Mouse (Mus musculus): Measurements from ENCODE around the gene Cbx7. TPM values are rescaled to one million over a fixed set of nuclear protein-coding genes. Genes with fewer than 3 reads are reported as not detected.
"Not testable (repeated sequence)": the region's sequence is repeated elsewhere in the genome, so short reads cannot be mapped to it uniquely, and the experiment has no call there.

Cbx7 gene
- polyA plus RNA-seq, 1 experiment from 2014 or later = 1.1 TPM

DNA sequence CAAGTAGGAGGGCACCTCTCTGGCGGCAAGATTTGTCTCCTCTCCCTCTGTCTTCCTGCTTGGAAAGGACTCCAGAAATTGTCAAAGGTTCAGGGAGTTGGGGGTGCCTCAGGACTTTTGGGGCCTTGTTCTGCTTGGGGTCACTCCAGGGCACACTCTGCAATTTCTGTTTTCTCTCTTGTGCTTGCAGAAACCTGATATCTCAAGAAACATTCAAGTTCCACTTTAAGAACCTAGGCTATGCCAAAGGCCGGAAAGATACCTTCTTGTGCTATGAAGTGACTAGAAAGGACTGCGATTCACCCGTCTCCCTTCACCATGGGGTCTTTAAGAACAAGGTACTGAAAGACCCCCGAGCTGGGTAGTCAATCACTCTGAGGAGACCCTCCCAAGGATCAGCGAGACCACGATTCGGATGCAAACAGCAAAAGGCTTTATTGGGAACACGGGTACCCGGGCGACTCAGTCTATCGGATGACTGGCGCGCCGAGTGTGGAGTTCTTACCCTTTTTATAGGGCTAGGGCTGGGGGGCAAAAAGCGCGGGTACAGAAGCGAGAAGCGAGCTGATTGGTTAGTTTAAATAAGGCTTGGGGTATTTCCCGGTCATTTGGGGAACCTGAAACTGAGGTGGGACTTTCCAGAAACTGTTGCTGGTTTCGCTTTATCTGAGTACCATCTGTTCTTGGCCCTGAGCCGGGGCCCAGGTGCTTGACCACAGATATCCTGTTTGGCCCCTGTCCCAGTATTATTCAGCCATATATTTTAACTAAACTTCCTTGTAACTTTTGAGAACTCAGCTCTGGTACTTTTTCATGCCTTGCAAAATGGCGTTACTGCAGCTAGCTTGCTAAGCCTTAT lies 75.5 kb downstream of the Cbx7 start:
- WGBS (ENCODE audit: insufficient replicate concordance) = 85% methylated on average over 10 of the region's 23 CpGs
- H3K4me1 ChIP-seq (ENCODE audit: control insufficient read depth, insufficient read depth, low read length) = peaks cover 10% of the 10 kb centered on the region; the same call in 1 of the 2 replicates
- not testable (repeated sequence) for H3K4me3 ChIP-seq (ENCODE audit: low read depth, low read length); H3K9me3 ChIP-seq (replicated peaks; ENCODE audit: control insufficient read depth, low read length); H3K27ac ChIP-seq (ENCODE audit: low read depth, low read length); H3K36me3 ChIP-seq (ENCODE audit: control insufficient read depth, insufficient read depth, low read length); H3K9ac ChIP-seq (ENCODE audit: low read depth, low read length); H3K4me2 ChIP-seq; ATAC-seq (replicated peaks; ENCODE audit: insufficient number of reproducible peaks, low FRiP score, low TSS enrichment); H3K27me3 ChIP-seq (ENCODE audit: control insufficient read depth, insufficient read depth, low read length)

DNA sequence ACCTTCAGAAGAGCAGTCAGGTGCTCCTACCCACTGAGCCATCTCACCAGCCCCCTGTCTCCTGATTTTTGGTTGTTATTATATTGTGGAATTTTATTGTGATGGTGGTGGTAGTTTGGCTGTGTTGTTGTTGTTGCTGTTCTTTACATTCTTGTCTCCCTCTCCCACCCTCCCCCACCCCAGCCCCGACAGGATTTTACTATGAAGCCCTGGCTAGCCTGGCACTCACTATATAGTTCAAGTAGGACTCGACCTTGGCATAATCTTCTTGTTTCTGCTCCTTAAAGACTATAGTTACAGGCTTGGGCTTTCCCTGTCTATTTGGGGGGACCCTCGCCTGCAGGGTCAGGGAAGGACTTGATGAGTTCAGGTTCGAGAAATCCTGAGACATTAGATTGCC lies 76.6 kb downstream of the Cbx7 start:
- Histone ChIP-seq H3K4me3 (ENCODE audit: low read depth, low read length) (no peak overlapping the region), H3K4me2 (no peak overlapping the region), H3K27me3 (ENCODE audit: control insufficient read depth, insufficient read depth, low read length) (peaks cover 4% of the 10 kb centered on the region), H3K9me3 (replicated peaks; ENCODE audit: control insufficient read depth, low read length) (no peaks in the 10 kb centered on the region), H3K4me1 (ENCODE audit: control insufficient read depth, insufficient read depth, low read length) (peaks cover 10% of the 10 kb centered on the region; the same call in 1 of the 2 replicates), H3K36me3 (ENCODE audit: control insufficient read depth, insufficient read depth, low read length) (no peaks in the 10 kb centered on the region), H3K9ac (ENCODE audit: low read depth, low read length) (no peak overlapping the region), H3K27ac (ENCODE audit: low read depth, low read length) (no peak overlapping the region)
- 73% methylated on average over 4 of the region's 4 CpGs for WGBS (ENCODE audit: insufficient replicate concordance)
- no peak for ATAC-seq (replicated peaks; ENCODE audit: insufficient number of reproducible peaks, low FRiP score, low TSS enrichment)

GRCm38 (mm10) chr15:79893824-79894123 lies 77.1 kb downstream of the Cbx7 start:
- no peak for ATAC-seq (replicated peaks; ENCODE audit: insufficient number of reproducible peaks, low FRiP score, low TSS enrichment)
- no peaks in the 10 kb centered on the region for H3K36me3 ChIP-seq (ENCODE audit: control insufficient read depth, insufficient read depth, low read length)
- H3K9ac ChIP-seq (ENCODE audit: low read depth, low read length) = no peak overlapping the region
- H3K27me3 ChIP-seq (ENCODE audit: control insufficient read depth, insufficient read depth, low read length) = peaks cover 4% of the 10 kb centered on the region
- no peak overlapping the region for H3K4me3 ChIP-seq (ENCODE audit: low read depth, low read length)
- WGBS (ENCODE audit: insufficient replicate concordance) = 26% methylated on average over 3 of the region's 3 CpGs
- H3K27ac ChIP-seq (ENCODE audit: low read depth, low read length) = no peak overlapping the region
- peaks cover 10% of the 10 kb centered on the region; the same call in 1 of the 2 replicates for H3K4me1 ChIP-seq (ENCODE audit: control insufficient read depth, insufficient read depth, low read length)
- no peaks in the 10 kb centered on the region for H3K9me3 ChIP-seq (replicated peaks; ENCODE audit: control insufficient read depth, low read length)
- no peak overlapping the region for H3K4me2 ChIP-seq

DNA sequence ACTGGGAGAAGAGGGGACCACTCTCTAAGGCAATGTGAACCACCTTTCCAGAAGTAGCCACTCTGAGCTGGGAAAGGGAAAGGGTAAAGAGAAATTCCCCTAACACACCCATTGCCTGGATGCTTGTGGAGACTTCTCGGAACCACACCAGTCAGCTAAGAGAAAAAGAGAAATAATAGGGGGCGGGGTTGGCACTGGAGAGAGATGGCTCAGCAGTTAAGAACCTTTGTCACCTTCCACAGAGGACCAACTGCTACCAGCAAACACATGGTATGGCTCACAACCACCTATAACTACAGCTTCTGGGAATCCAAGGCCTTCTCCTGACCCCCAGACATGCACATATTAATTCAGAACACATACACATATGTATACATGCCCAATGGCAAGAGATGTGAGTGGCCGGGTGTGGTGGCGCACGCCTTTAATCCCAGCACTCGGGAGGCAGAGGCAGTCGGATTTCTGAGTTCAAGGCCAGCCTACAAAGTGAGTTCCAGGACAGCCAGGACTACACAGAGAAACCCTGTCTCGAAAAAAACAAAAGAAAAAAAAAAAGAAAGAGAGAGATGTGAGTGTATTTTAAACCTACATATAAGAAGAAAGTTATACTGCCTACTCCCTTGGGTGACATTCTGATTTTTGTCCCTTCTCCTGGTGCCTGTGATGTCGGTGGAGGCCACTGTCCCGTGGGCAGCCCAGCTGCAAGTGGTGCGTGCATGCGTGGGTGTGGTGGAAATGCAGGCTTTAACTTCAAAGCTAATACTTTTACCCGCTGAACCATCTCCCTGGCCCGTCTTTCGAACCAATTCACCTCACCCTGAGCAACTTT lies 77.7 kb downstream of the Cbx7 start:
- Histone ChIP-seq H3K27ac (ENCODE audit: low read depth, low read length) (no peak overlapping the region), H3K27me3 (ENCODE audit: control insufficient read depth, insufficient read depth, low read length) (peaks cover 4% of the 10 kb centered on the region), H3K9me3 (replicated peaks; ENCODE audit: control insufficient read depth, low read length) (no peaks in the 10 kb centered on the region), H3K36me3 (ENCODE audit: control insufficient read depth, insufficient read depth, low read length) (no peaks in the 10 kb centered on the region), H3K4me2 (peak overlapping the region; percentile 89), H3K9ac (ENCODE audit: low read depth, low read length) (no peak overlapping the region), H3K4me3 (ENCODE audit: low read depth, low read length) (peak overlapping the region; percentile 61; the same call in 1 of the 2 replicates), H3K4me1 (ENCODE audit: control insufficient read depth, insufficient read depth, low read length) (peaks cover 10% of the 10 kb centered on the region; the same call in 1 of the 2 replicates)
- no peak for ATAC-seq (replicated peaks; ENCODE audit: insufficient number of reproducible peaks, low FRiP score, low TSS enrichment)
- WGBS (ENCODE audit: insufficient replicate concordance) = 66% methylated on average over 15 of the region's 15 CpGs

GRCm38 (mm10) chr15:79892213-79892541 lies 78.7 kb downstream of the Cbx7 start:
- H3K36me3 ChIP-seq (ENCODE audit: control insufficient read depth, insufficient read depth, low read length) = no peaks in the 10 kb centered on the region
- ATAC-seq (replicated peaks; ENCODE audit: insufficient number of reproducible peaks, low FRiP score, low TSS enrichment) = peak; percentile 67
- H3K4me2 ChIP-seq = peak overlapping the region; percentile 89
- H3K9me3 ChIP-seq (replicated peaks; ENCODE audit: control insufficient read depth, low read length) = no peaks in the 10 kb centered on the region
- peaks cover 10% of the 10 kb centered on the region; the same call in 1 of the 2 replicates for H3K4me1 ChIP-seq (ENCODE audit: control insufficient read depth, insufficient read depth, low read length)
- peak overlapping the region; percentile 74 for H3K9ac ChIP-seq (ENCODE audit: low read depth, low read length)
- H3K4me3 ChIP-seq (ENCODE audit: low read depth, low read length) = peak overlapping the region; percentile 61
- WGBS (ENCODE audit: insufficient replicate concordance) = under 1% methylated on average over 12 of the region's 12 CpGs
- H3K27me3 ChIP-seq (ENCODE audit: control insufficient read depth, insufficient read depth, low read length) = peaks cover 4% of the 10 kb centered on the region
- H3K27ac ChIP-seq (ENCODE audit: low read depth, low read length) = peak overlapping the region; percentile 57; the same call in 1 of the 2 replicates

- Histone ChIP-seq H3K4me3 (ENCODE audit: low read depth, low read length) (peak within 1 kb of the TSS; percentile 61), H3K9ac (ENCODE audit: low read depth, low read length) (peak within 1 kb of the TSS; percentile 74), H3K27ac (ENCODE audit: low read depth, low read length) (peak within 1 kb of the TSS; percentile 57), H3K4me2 (peak within 1 kb of the TSS; percentile 89), H3K36me3 (ENCODE audit: control insufficient read depth, insufficient read depth, low read length) (no peaks in the 10 kb centered on the region), H3K27me3 (ENCODE audit: control insufficient read depth, insufficient read depth, low read length) (peaks cover 4% of the 10 kb centered on the region), H3K4me1 (ENCODE audit: control insufficient read depth, insufficient read depth, low read length) (peaks cover 10% of the 10 kb centered on the region; the same call in 1 of the 2 replicates), H3K9me3 (replicated peaks; ENCODE audit: control insufficient read depth, low read length) (no peaks in the 10 kb centered on the region)
- peak; percentile 31; the same call in 1 of the 2 replicates for ATAC-seq (replicated peaks; ENCODE audit: insufficient number of reproducible peaks, low FRiP score, low TSS enrichment)
- 2% methylated on average over 20 of the region's 20 CpGs for WGBS (ENCODE audit: insufficient replicate concordance)
Measured at GRCm38 (mm10) chr15:79891436-79892212, 79.3 kb downstream of the Cbx7 start, which contains the start of gene Apobec3. TSS of gene Apobec3 (plus strand) at chr15:79891659.

DNA sequence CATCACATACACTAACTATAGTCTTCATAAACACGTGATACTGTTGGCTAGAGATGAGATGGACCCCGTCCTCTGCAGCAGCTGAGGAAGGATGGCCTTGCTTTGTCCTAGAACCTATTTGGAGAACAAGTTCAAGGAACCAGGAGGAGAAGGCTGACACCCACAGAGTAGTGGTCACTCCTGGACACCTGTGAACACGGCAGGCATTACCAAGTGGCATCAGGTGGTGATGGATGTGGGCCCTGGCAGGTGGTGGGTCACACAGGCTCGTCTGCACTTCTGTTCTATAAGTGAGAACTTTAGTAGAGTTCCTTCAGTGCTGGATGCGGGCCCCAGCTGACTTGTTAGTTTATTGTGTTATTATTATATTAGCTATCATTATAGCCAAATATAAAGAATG lies 86.1 kb downstream of the Cbx7 start:
- H3K4me1 ChIP-seq (ENCODE audit: control insufficient read depth, insufficient read depth, low read length) = no peaks in the 10 kb centered on the region

GRCm38 (mm10) chr15:79883352-79883822 lies 87.5 kb downstream of the Cbx7 start:
- H3K4me3 ChIP-seq (ENCODE audit: low read depth, low read length) = peak overlapping the region; percentile 49
- H3K36me3 ChIP-seq (ENCODE audit: control insufficient read depth, insufficient read depth, low read length) = no peaks in the 10 kb centered on the region
- peak overlapping the region; percentile 69; the same call in 1 of the 2 replicates for H3K27ac ChIP-seq (ENCODE audit: low read depth, low read length)
- WGBS (ENCODE audit: insufficient replicate concordance) = under 1% methylated on average over 30 of the region's 30 CpGs
- peak overlapping the region; percentile 62 for H3K4me2 ChIP-seq
- peaks cover 4% of the 10 kb centered on the region for H3K4me1 ChIP-seq (ENCODE audit: control insufficient read depth, insufficient read depth, low read length)
- H3K9me3 ChIP-seq (replicated peaks; ENCODE audit: control insufficient read depth, low read length) = no peaks in the 10 kb centered on the region
- ATAC-seq (replicated peaks; ENCODE audit: insufficient number of reproducible peaks, low FRiP score, low TSS enrichment) = peak; percentile 62
- peak overlapping the region; percentile 71 for H3K9ac ChIP-seq (ENCODE audit: low read depth, low read length)
- no peaks in the 10 kb centered on the region for H3K27me3 ChIP-seq (ENCODE audit: control insufficient read depth, insufficient read depth, low read length)

More for the DNA sequence above, 86.1 kb downstream of the Cbx7 start:
- H3K4me2 ChIP-seq = no peak overlapping the region
- no peak overlapping the region for H3K9ac ChIP-seq (ENCODE audit: low read depth, low read length)
- ATAC-seq (replicated peaks; ENCODE audit: insufficient number of reproducible peaks, low FRiP score, low TSS enrichment) = no peak
- H3K27me3 ChIP-seq (ENCODE audit: control insufficient read depth, insufficient read depth, low read length) = no peaks in the 10 kb centered on the region
- H3K27ac ChIP-seq (ENCODE audit: low read depth, low read length) = no peak overlapping the region
- WGBS (ENCODE audit: insufficient replicate concordance) = 67% methylated on average over 5 of the region's 5 CpGs
- H3K9me3 ChIP-seq (replicated peaks; ENCODE audit: control insufficient read depth, low read length) = no peaks in the 10 kb centered on the region
- H3K36me3 ChIP-seq (ENCODE audit: control insufficient read depth, insufficient read depth, low read length) = no peaks in the 10 kb centered on the region
- no peak overlapping the region for H3K4me3 ChIP-seq (ENCODE audit: low read depth, low read length)
